Mouse (Mus musculus) kidney, postnatal 0 days (tissue): ENCODE data around the gene Rcor1. TPM values are rescaled to one million over a fixed set of nuclear protein-coding genes. Genes with fewer than 3 reads are reported as not detected.

Experiments used
- ATAC-seq: fragments of 200-750 bp; cut with Nextera tagmentation; replicated peaks from 2 replicates; pipeline ENCODE4 v1.8.0; 2017; ENCODE audit warnings: low read depth, moderate number of reproducible peaks, moderate TSS enrichment, moderate library complexity; ENCODE audit not compliant: low FRiP score
- DNase-seq: peaks from one replicate; pipeline ENCODE4 v3.0.0-alpha.2; 2016; ENCODE audit warnings: low spot score
- H3K27ac ChIP-seq: fragments of 300-500 bp; sonication (generic); 2 replicates; pipeline ENCODE4 v1.5.1; 2014; ENCODE audit warnings: mild to moderate bottlenecking
- H3K27me3 ChIP-seq: fragments of 300-500 bp; sonication (generic); 2 replicates; pipeline ENCODE4 v1.6.1; 2014; ENCODE audit warnings: low read length, mixed read lengths; ENCODE audit not compliant: insufficient read depth
- H3K36me3 ChIP-seq: fragments of 300-500 bp; sonication (generic); 2 replicates; pipeline ENCODE4 v1.6.1; 2014; ENCODE audit warnings: low read length, mixed read lengths; ENCODE audit not compliant: insufficient read depth
- H3K4me1 ChIP-seq: fragments of 300-500 bp; sonication (generic); replicated peaks from 2 replicates; pipeline ENCODE4 v1.6.1; 2014; ENCODE audit warnings: antibody characterized with exemption, low read length, mixed read lengths; ENCODE audit not compliant: insufficient read depth
- H3K4me2 ChIP-seq: fragments of 300-500 bp; sonication (generic); 2 replicates; pipeline ENCODE4 v1.6.1; 2014; ENCODE audit warnings: mild to moderate bottlenecking, low read length, moderate library complexity, mixed read lengths
- H3K4me3 ChIP-seq: fragments of 300-500 bp; sonication (generic); replicated peaks from 2 replicates; pipeline ENCODE4 v1.5.1; 2014; ENCODE audit warnings: low read depth, low read length
- H3K9ac ChIP-seq: fragments of 300-500 bp; sonication (generic); 2 replicates; pipeline ENCODE4 v1.6.1; 2014; ENCODE audit warnings: low read depth, low read length
- H3K9me3 ChIP-seq: fragments of 300-500 bp; sonication (generic); replicated peaks from 2 replicates; pipeline ENCODE4 v1.6.1; 2016; ENCODE audit warnings: low read length, inconsistent platforms, mixed read lengths
- CTCF ChIP-seq: IDR thresholded peaks from 2 replicates; pipeline ENCODE4 v1.5.1; 2016; ENCODE audit warnings: antibody characterized with exemption, low read depth, mild to moderate bottlenecking, moderate library complexity
- WGBS: fragments of 180-500 bp; shearing (Covaris S2); extraction: QIAGEN DNeasy Blood & Tissue Kit; methylation state at CpG from one replicate; pipeline ENCODE4 v1.1.7; 2014; 5-methylcytosine and 5-hydroxymethylcytosine counted together
- polyA plus RNA-seq: library from polyadenylated mRNA; unstranded; fragments of >200 nt; fragmentation: Nextera tagmentation; extraction: Ambion mirVana; gene quantifications from 2 replicates; pipeline ENCODE4 v1.2.1, GENCODE M21; 2015

Gene Rcor1
- polyA plus RNA-seq, 1 experiment from 2014 or later = 10.1 TPM

DNA sequence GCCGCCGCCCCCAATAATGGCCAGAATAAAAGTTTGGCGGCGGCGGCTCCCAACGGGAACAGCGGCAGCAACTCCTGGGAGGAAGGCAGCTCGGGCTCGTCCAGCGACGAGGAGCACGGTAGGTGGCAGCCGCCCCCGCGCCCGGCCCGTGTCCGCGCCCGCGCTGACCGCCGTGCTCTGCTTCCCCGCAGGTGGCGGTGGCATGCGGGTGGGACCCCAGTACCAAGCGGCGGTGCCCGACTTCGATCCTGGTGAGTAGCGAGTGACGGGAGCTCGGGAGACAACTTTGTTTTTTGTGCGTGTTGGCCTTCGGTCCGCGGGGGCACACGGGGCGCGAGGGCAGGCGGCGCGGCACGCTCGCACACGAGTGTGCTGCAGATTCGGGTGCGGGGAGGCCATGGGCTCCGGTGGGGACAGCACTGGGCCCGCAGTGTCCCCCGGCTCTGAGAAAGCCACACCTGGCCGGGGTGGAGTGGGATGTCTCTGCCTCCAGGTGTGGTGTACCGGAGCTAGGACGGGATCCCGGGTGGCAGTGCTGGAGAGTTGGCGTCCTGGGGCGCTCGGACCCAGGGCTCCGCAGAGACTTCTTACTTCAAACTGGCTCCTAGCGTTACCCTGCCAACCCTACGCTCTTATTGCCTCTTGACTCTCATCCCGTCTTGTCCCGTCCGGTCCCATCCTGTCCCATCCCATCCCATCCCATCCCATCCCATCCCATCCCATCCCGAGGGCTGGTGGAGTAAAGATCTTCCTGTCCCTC is 800 bp downstream of the Rcor1 start:
- TF ChIP-seq CTCF = no peak
- Histone ChIP-seq H3K27me3 (no peaks in the 10 kb centered on the region), H3K4me2 (peak overlapping the region; percentile 83), H3K4me3 (peak overlapping the region; percentile 81), H3K36me3 (no peaks in the 10 kb centered on the region), H3K27ac (peak overlapping the region; percentile 98), H3K4me1 (peaks cover 3% of the 10 kb centered on the region; the same call in 1 of the 2 replicates), H3K9me3 (no peaks in the 10 kb centered on the region), H3K9ac (peak overlapping the region; percentile 97)
- no peak for ATAC-seq
- peak; percentile 25 for DNase-seq
- whole genome bisulfite sequencing = under 1% methylated on average over 65 of the region's 65 CpGs

DNA sequence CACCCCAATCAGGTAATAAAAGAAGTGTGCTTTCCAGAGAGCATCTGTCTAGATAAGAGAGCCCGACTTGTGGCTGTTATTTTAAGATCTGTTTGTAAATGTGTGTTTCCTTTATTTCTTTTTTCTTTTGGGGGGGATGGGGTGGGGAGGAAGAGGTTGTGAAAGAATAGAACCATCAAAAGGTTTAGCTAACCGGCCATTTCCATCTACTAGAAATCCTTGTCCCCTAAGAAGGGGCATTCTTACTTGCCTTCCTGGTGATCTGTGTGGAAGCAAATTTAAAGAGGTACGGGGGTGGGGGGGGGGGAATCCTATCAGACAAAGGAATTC is 1.3 kb downstream of the Rcor1 start:
- Histone ChIP-seq H3K4me2 (peak overlapping the region; percentile 83), H3K9me3 (no peaks in the 10 kb centered on the region), H3K27ac (no peak overlapping the region), H3K36me3 (no peaks in the 10 kb centered on the region), H3K9ac (peak overlapping the region; percentile 97), H3K4me3 (peak overlapping the region; percentile 81), H3K4me1 (peaks cover 3% of the 10 kb centered on the region; the same call in 1 of the 2 replicates), H3K27me3 (no peaks in the 10 kb centered on the region)
- 6% methylated on average over 3 of the region's 3 CpGs for WGBS
- no peak for TF ChIP-seq CTCF
- no peak for ATAC-seq
- DNase-seq = no peak

DNA sequence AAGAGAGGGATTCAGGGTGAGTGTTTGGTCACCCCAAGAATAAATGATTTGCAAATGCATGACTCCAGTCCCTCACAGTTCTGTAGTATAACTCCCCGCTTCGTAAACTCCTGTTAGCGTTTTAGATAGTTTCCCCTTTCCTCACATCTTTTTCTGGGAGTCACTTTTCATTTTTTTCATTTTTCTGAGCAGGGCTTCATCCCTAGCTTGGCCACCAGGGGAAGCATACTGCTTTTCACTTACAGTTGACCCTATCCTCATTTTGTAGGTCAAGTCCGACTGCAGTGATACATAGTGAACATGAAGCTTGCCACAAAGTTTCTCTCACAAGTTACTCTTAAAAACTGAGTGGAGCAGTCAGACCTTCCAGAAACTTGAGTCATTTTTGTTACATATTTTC is 2.0 kb downstream of the Rcor1 start:
- Histone ChIP-seq H3K4me1 (peaks cover 3% of the 10 kb centered on the region; the same call in 1 of the 2 replicates), H3K9me3 (no peaks in the 10 kb centered on the region), H3K4me2 (peak overlapping the region; percentile 83), H3K27me3 (no peaks in the 10 kb centered on the region), H3K4me3 (peak overlapping the region; percentile 81; the same call in 1 of the 2 replicates), H3K27ac (no peak overlapping the region), H3K9ac (no peak overlapping the region), H3K36me3 (no peaks in the 10 kb centered on the region)
- DNase-seq (peak; percentile 83), ATAC-seq (no peak)
- peak; percentile 84 for TF ChIP-seq CTCF
- 8% methylated on average over 4 of the region's 4 CpGs for WGBS

DNA sequence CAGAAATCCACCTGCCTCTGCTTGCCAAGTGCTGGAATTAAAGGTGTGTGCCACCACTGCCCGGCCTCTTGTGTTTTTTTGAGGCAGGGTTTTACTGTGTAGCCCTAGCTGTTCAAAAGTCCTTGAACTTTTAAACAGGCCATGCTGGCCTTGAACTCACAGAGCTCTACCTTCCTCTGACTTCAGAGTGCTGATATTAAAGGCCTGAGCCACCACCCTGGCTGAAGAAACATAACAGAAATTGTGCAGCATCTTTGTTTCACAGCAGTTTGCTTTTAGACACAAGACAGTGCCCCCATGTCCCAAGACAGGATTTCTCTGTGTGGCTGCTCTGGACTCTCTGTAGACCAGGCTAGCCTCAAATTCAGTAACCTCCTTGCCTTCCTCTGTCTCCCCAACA is 3.2 kb downstream of the Rcor1 start:
- no peak for ATAC-seq
- TF ChIP-seq CTCF = no peak
- Histone ChIP-seq H3K27ac (no peak overlapping the region), H3K36me3 (no peaks in the 10 kb centered on the region), H3K4me1 (peaks cover 3% of the 10 kb centered on the region; the same call in 1 of the 2 replicates), H3K9me3 (no peaks in the 10 kb centered on the region), H3K9ac (no peak overlapping the region), H3K4me2 (no peak overlapping the region), H3K27me3 (no peaks in the 10 kb centered on the region), H3K4me3 (no peak overlapping the region)
- WGBS = 79% methylated on average over 1 of the region's 1 CpGs
- no peak for DNase-seq

DNA sequence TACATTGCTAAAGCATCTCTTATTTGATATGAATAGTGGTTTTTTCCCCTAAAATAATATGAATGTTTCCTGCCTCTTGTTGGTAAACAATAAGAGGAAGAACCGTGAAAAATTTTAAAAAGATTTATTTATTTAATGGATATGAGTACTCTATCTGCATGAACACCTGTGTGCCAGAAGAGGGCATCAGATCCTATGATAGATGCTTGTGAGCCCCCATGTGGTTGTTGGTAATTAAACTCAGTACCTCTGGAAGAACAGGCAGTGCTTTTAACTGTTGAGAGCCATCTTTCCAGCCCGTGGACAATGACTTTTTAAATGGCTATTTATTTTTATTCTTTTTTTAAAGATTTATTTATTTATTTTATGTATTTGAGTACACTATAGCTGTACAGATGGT is 5.7 kb downstream of the Rcor1 start:
- no peak overlapping the region for H3K4me3 ChIP-seq
- peak; percentile 52 for TF ChIP-seq CTCF
- DNase-seq = no peak
- H3K36me3 ChIP-seq = no peaks in the 10 kb centered on the region
- no peaks in the 10 kb centered on the region; the same call in 1 of the 2 replicates for H3K4me1 ChIP-seq
- H3K27ac ChIP-seq = no peak overlapping the region
- no peak overlapping the region for H3K9ac ChIP-seq
- no peak for ATAC-seq
- H3K4me2 ChIP-seq = no peak overlapping the region
- whole genome bisulfite sequencing = 90% methylated on average over 2 of the region's 2 CpGs
- no peaks in the 10 kb centered on the region for H3K27me3 ChIP-seq
- H3K9me3 ChIP-seq = no peaks in the 10 kb centered on the region

DNA sequence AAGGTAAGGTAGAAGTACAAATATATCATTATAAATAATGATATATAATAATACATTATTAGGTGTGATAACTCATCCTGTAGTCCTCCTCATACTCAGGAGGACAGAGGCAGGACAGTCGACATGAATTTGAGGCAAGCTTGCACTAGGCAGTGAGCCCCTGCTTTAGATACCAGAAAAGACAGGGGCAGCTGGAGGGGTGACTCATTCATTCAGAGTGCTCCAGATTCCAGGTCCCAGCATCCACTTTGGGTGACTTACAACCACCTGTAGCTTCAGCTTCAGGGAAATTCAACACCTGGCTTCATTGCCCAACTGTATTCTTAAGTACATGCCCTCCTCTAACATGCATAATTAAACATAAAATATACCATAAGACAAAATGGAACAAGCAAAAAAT is 7.7 kb downstream of the Rcor1 start:
- Histone ChIP-seq H3K27me3 (no peaks in the 10 kb centered on the region), H3K9ac (no peak overlapping the region), H3K9me3 (no peaks in the 10 kb centered on the region), H3K4me1 (peaks cover 5% of the 10 kb centered on the region; the same call in 1 of the 2 replicates), H3K4me2 (no peak overlapping the region), H3K36me3 (no peaks in the 10 kb centered on the region), H3K4me3 (no peak overlapping the region), H3K27ac (no peak overlapping the region)
- DNase-seq (no peak), ATAC-seq (no peak)
- TF ChIP-seq CTCF = no peak
- 83% methylated on average over 1 of the region's 1 CpGs for WGBS

DNA sequence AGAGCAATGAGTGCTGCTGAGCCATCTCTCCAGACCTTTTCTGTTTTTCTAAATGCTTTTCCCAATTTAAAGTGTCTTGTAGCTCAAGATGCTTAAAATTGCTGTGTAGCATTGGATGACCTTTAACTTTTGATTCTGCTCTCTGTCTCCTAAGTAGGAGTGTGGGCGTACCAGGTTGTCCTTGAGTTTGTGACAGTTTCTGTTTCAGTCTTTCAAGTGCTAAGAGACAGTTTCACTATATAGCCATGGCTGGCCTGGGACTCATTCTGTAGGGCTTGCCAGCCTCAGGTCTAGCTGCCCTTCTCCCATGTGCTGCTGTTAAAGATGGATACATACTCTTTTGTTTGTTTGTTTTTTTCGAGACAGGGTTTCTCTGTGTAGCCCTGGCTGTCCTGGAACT is 9.1 kb downstream of the Rcor1 start:
- Histone ChIP-seq H3K9ac (no peak overlapping the region), H3K36me3 (no peaks in the 10 kb centered on the region), H3K4me1 (peaks cover 5% of the 10 kb centered on the region; the same call in 1 of the 2 replicates), H3K4me3 (no peak overlapping the region), H3K9me3 (no peaks in the 10 kb centered on the region), H3K27me3 (no peaks in the 10 kb centered on the region), H3K27ac (no peak overlapping the region), H3K4me2 (no peak overlapping the region)
- DNase-seq = no peak
- 85% methylated on average over 2 of the region's 2 CpGs for WGBS
- no peak for TF ChIP-seq CTCF
- ATAC-seq = no peak
